8 mouse cellular contexts compared by ENCODE assay signal in the genomic region with DNA sequence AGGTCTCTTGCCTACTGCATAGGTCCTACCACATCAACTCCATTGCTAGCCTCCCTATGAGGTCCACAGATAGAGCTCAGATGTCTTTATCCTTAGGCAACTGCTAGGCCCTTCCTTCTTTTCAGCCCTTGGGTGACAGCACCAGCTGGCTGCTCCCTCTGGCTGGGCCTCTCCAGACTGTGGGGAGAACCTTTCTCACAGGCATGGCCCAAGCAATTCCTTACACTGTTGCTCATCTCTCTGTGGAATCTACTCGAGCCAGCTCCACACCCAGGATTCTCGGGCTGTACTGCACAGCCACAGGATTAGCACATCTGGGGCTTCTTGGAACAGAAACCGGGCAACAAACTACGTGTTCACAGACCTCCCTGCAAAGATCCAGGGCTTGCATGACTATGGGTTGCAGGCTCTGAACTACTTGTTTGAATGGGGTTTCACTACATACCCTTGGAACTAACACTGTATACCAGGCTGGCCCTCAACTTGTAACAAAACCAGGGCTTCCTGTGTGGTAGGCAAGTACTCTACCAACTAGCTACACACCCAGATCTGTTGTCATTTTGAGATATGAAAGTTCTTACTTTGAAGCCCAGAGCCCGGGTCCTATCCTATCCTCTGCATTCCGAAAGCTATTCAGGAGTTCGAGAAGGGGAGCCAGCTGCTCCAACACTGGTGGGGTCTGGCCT. TPM values are rescaled to one million over a fixed set of nuclear protein-coding genes. Genes with fewer than 3 reads are reported as not detected.
A peak's percentile ranks its signal among the peaks of the same experiment; 100 is the strongest.
DNase-seq lines count a peak whose midpoint lies in the region; ATAC-seq and TF ChIP-seq lines count a peak whose summit lies in the region.

No protein-coding gene starts in this region.

- DNase-seq in midbrain, postnatal 0 days (ENCODE audit: low spot score), result no peak
- DNase-seq in naive thymus-derived CD4-positive, alpha-beta T cell, adult 2 months (ENCODE audit: low read depth), result peak; percentile 66
- no peak for DNase-seq in urinary bladder, adult 18-20 months (ENCODE audit: low spot score in 2 of 2)
- no peak for DNase-seq in spleen, adult 12 weeks (ENCODE audit: low spot score)

- H3K4me2 ChIP-seq in midbrain, embryonic 12.5 days (replicated peaks), result 0 out of 2 replicates have a peak overlapping the region, but pooled peaks have one; percentile 2
- no peak overlapping the region for H3K4me2 ChIP-seq in midbrain, postnatal 0 days (ENCODE audit: low read depth, low read length, poor library complexity, severe bottlenecking)
- H3K4me2 ChIP-seq in heart, embryonic 14.5 days (ENCODE audit: low read length), result no peak overlapping the region

- H3K4me1 ChIP-seq in erythroblast, embryonic 14.5 days (ENCODE audit: control insufficient read depth), result peaks cover 77% of the 10 kb centered on the region
- peaks cover 26% of the 10 kb centered on the region for H3K4me1 ChIP-seq in midbrain, embryonic 12.5 days
- H3K4me1 ChIP-seq in midbrain, postnatal 0 days (ENCODE audit: insufficient read depth, low read length), result peaks cover 2% of the 10 kb centered on the region; the same call in 1 of the 2 replicates
- peaks cover 3 to 16% of the 10 kb centered on the region in 2 experiments; a peak in 3 of 4 replicates for H3K4me1 ChIP-seq in heart, embryonic 14.5 days (ENCODE audit: control insufficient read depth in 2 of 2, insufficient read depth in 2 of 2, low read length in 2 of 2)

- peak overlapping the region; percentile 70 for H3K4me3 ChIP-seq in erythroblast, embryonic 14.5 days (replicated peaks)
- H3K4me3 ChIP-seq in midbrain, embryonic 12.5 days, result no peak overlapping the region
- H3K4me3 ChIP-seq in midbrain, postnatal 0 days (ENCODE audit: low read depth, low read length), result no peak overlapping the region
- H3K4me3 ChIP-seq in heart, embryonic 14.5 days (ENCODE audit: control insufficient read depth in 1 of 2, insufficient read depth in 1 of 2, low read depth in 1 of 2, low read length in 2 of 2), result no peak overlapping the region

- H3K9me3 ChIP-seq in erythroblast, embryonic 14.5 days (ENCODE audit: control insufficient read depth, low read length), result no peaks in the 10 kb centered on the region
- H3K9me3 ChIP-seq in midbrain, embryonic 12.5 days, result no peaks in the 10 kb centered on the region
- no peaks in the 10 kb centered on the region for H3K9me3 ChIP-seq in midbrain, postnatal 0 days (ENCODE audit: low read length)
- H3K9me3 ChIP-seq in heart, embryonic 14.5 days (ENCODE audit: control insufficient read depth, low read length), result no peaks in the 10 kb centered on the region

- WGBS in midbrain, embryonic 12.5 days, result 91% methylated on average over 7 of the region's 7 CpGs
- WGBS in midbrain, postnatal 0 days, result 90% methylated on average over 7 of the region's 7 CpGs
- WGBS in heart, embryonic 14.5 days, result 81% methylated on average over 7 of the region's 7 CpGs

- no peak for ATAC-seq in erythroblast, adult 5-6 weeks (replicated peaks; ENCODE audit: low FRiP score, poor library complexity, severe bottlenecking)
- no peak for ATAC-seq in midbrain, embryonic 12.5 days (ENCODE audit: low FRiP score, low read depth)
- no peak for ATAC-seq in midbrain, postnatal 0 days (ENCODE audit: low FRiP score)
- no peak for ATAC-seq in heart, embryonic 14.5 days (ENCODE audit: insufficient number of reproducible peaks, insufficient read depth, low FRiP score, low read depth)

- no peak overlapping the region for H3K27ac ChIP-seq in midbrain, embryonic 12.5 days (replicated peaks)
- no peak overlapping the region for H3K27ac ChIP-seq in midbrain, postnatal 0 days (ENCODE audit: low read depth, low read length)
- H3K27ac ChIP-seq in heart, embryonic 14.5 days (replicated peaks in 1 of 2; ENCODE audit: control insufficient read depth in 1 of 2, insufficient read depth in 1 of 2, low read depth in 2 of 2, low read length in 2 of 2), result no peak overlapping the region

- H3K9ac ChIP-seq in midbrain, embryonic 12.5 days (replicated peaks), result 0 out of 2 replicates have a peak overlapping the region, but pooled peaks have one; percentile 4
- no peak overlapping the region for H3K9ac ChIP-seq in midbrain, postnatal 0 days (replicated peaks; ENCODE audit: low read length, poor library complexity, severe bottlenecking)
- peak overlapping the region; percentile 16; the same call in 1 of the 2 replicates for H3K9ac ChIP-seq in heart, embryonic 14.5 days (ENCODE audit: low read length)

- TF ChIP-seq CTCF in midbrain, postnatal 0 days (IDR thresholded peaks at IDR 0.05), result no peak

- peaks cover 55% of the 10 kb centered on the region for H3K36me3 ChIP-seq in erythroblast, embryonic 14.5 days (ENCODE audit: control insufficient read depth)
- H3K36me3 ChIP-seq in midbrain, embryonic 12.5 days, result peaks cover 33% of the 10 kb centered on the region
- H3K36me3 ChIP-seq in midbrain, postnatal 0 days (ENCODE audit: insufficient read depth, low read length), result peaks cover 17% of the 10 kb centered on the region
- peaks cover 30% of the 10 kb centered on the region for H3K36me3 ChIP-seq in heart, embryonic 14.5 days (ENCODE audit: control insufficient read depth, insufficient read depth, low read length)

- no peaks in the 10 kb centered on the region for H3K27me3 ChIP-seq in erythroblast, embryonic 14.5 days (ENCODE audit: control insufficient read depth)
- H3K27me3 ChIP-seq in midbrain, embryonic 12.5 days, result no peaks in the 10 kb centered on the region
- H3K27me3 ChIP-seq in midbrain, postnatal 0 days (ENCODE audit: insufficient read depth, low read length), result no peaks in the 10 kb centered on the region
- no peaks in the 10 kb centered on the region for H3K27me3 ChIP-seq in heart, embryonic 14.5 days (ENCODE audit: control insufficient read depth, insufficient read depth, low read length)

RNA-seq across cellular contexts. Expression of gene Sh3gl1, which starts 2.3 kb away (rescaled TPM):
- polyA plus RNA-seq in erythroblast, embryonic 14.5 days (2012), result 5.9 TPM in 2 replicates
- 7.5 and 10.9 TPM in 2 replicates for total RNA-seq in erythroblast, adult 5-6 weeks (2015; ENCODE audit: low replicate concordance)
- total RNA-seq in erythroblast, adult 5-6 weeks (2017; ENCODE audit: low replicate concordance), result 10.0 and 11.4 TPM in 2 replicates
- 131 and 138 TPM in 2 replicates for polyA plus RNA-seq in midbrain, embryonic 12.5 days (2016; fragmentation: Nextera tagmentation; extraction: Ambion mirVana)
- total RNA-seq in midbrain, postnatal 0 days (2014; rRNA removed), result 64.1 and 71.4 TPM in 2 replicates
- polyA plus RNA-seq in midbrain, postnatal 0 days (2015; fragmentation: Nextera tagmentation; extraction: Ambion mirVana), result 83.2 and 84.8 TPM in 2 replicates
- 63.6 and 70.5 TPM in 2 replicates for polyA plus RNA-seq in heart, embryonic 14.5 days (2014; fragmentation: Nextera tagmentation; extraction: Ambion mirVana)

RNA-seq across cellular contexts. Expression of gene Chaf1a, which starts 6.1 kb away (rescaled TPM):
- polyA plus RNA-seq in erythroblast, embryonic 14.5 days (2012), result 10.0 and 11.6 TPM in 2 replicates
- 6.1 and 16.3 TPM in 2 replicates for total RNA-seq in erythroblast, adult 5-6 weeks (2015; ENCODE audit: low replicate concordance)
- 18.5 and 25.2 TPM in 2 replicates for total RNA-seq in erythroblast, adult 5-6 weeks (2017; ENCODE audit: low replicate concordance)
- 32.5 and 34.5 TPM in 2 replicates for polyA plus RNA-seq in midbrain, embryonic 12.5 days (2016; fragmentation: Nextera tagmentation; extraction: Ambion mirVana)
- 2.7 and 3.1 TPM in 2 replicates for total RNA-seq in midbrain, postnatal 0 days (2014; rRNA removed)
- 2.4 and 2.8 TPM in 2 replicates for polyA plus RNA-seq in midbrain, postnatal 0 days (2015; fragmentation: Nextera tagmentation; extraction: Ambion mirVana)
- polyA plus RNA-seq in heart, embryonic 14.5 days (2014; fragmentation: Nextera tagmentation; extraction: Ambion mirVana), result 9.0 and 9.2 TPM in 2 replicates

RNA-seq across cellular contexts. Expression of gene Mpnd, which starts 28.7 kb away (rescaled TPM):
- polyA plus RNA-seq in erythroblast, embryonic 14.5 days (2012), result 0.76 and 1.1 TPM in 2 replicates
- 3.3 and 5.4 TPM in 2 replicates for total RNA-seq in erythroblast, adult 5-6 weeks (2015; ENCODE audit: low replicate concordance)
- total RNA-seq in erythroblast, adult 5-6 weeks (2017; ENCODE audit: low replicate concordance), result 6.1 and 7.8 TPM in 2 replicates
- polyA plus RNA-seq in midbrain, embryonic 12.5 days (2016; fragmentation: Nextera tagmentation; extraction: Ambion mirVana), result 195 and 205 TPM in 2 replicates
- 145 and 293 TPM in 2 replicates for total RNA-seq in midbrain, postnatal 0 days (2014; rRNA removed)
- polyA plus RNA-seq in midbrain, postnatal 0 days (2015; fragmentation: Nextera tagmentation; extraction: Ambion mirVana), result 91.6 and 99.2 TPM in 2 replicates
- 73.9 and 84.4 TPM in 2 replicates for polyA plus RNA-seq in heart, embryonic 14.5 days (2014; fragmentation: Nextera tagmentation; extraction: Ambion mirVana)

RNA-seq across cellular contexts. Expression of gene Stap2, which starts 28.8 kb away (rescaled TPM):
- polyA plus RNA-seq in erythroblast, embryonic 14.5 days (2012), result 0.04 TPM in 1 of 2 replicates, not detected in the other
- not detected in 2 replicates for total RNA-seq in erythroblast, adult 5-6 weeks (2015; ENCODE audit: low replicate concordance)
- 1.3 TPM in 1 of 2 replicates, not detected in the other for total RNA-seq in erythroblast, adult 5-6 weeks (2017; ENCODE audit: low replicate concordance)
- polyA plus RNA-seq in midbrain, embryonic 12.5 days (2016; fragmentation: Nextera tagmentation; extraction: Ambion mirVana), result 4.7 and 5.7 TPM in 2 replicates
- total RNA-seq in midbrain, postnatal 0 days (2014; rRNA removed), result 1.8 and 2.4 TPM in 2 replicates
- polyA plus RNA-seq in midbrain, postnatal 0 days (2015; fragmentation: Nextera tagmentation; extraction: Ambion mirVana), result 4.3 TPM in 2 replicates
- polyA plus RNA-seq in heart, embryonic 14.5 days (2014; fragmentation: Nextera tagmentation; extraction: Ambion mirVana), result 15.9 and 16.6 TPM in 2 replicates

RNA-seq across cellular contexts. Expression of gene Ubxn6, which starts 40.6 kb away (rescaled TPM):
- 3.4 and 4.0 TPM in 2 replicates for polyA plus RNA-seq in erythroblast, embryonic 14.5 days (2012)
- total RNA-seq in erythroblast, adult 5-6 weeks (2015; ENCODE audit: low replicate concordance), result 3.1 and 3.6 TPM in 2 replicates
- 5.3 and 15.2 TPM in 2 replicates for total RNA-seq in erythroblast, adult 5-6 weeks (2017; ENCODE audit: low replicate concordance)
- polyA plus RNA-seq in midbrain, embryonic 12.5 days (2016; fragmentation: Nextera tagmentation; extraction: Ambion mirVana), result 54.9 and 58.1 TPM in 2 replicates
- total RNA-seq in midbrain, postnatal 0 days (2014; rRNA removed), result 76.9 and 123 TPM in 2 replicates
- polyA plus RNA-seq in midbrain, postnatal 0 days (2015; fragmentation: Nextera tagmentation; extraction: Ambion mirVana), result 84.8 and 89.9 TPM in 2 replicates
- polyA plus RNA-seq in heart, embryonic 14.5 days (2014; fragmentation: Nextera tagmentation; extraction: Ambion mirVana), result 41.3 and 42.5 TPM in 2 replicates

Comparison
In these comparisons a context has a peak if more than half of its experiments do, and no peak if none do; other contexts are left out.
1. RNA of gene Mpnd, which starts 28.7 kb away (polyA plus RNA-seq): 195 to 205 TPM in midbrain, embryonic 12.5 days, 91.6 to 99.2 TPM in midbrain, postnatal 0 days and 73.9 to 84.4 TPM in heart, embryonic 14.5 days; 0.76 to 1.1 TPM in erythroblast, embryonic 14.5 days; every median in the first group is over 10 times any median in the second.